Mouse (Mus musculus) lung, postnatal 0 days (tissue): ENCODE data around the gene Pate2.
"Not testable (repeated sequence)": the region's sequence is repeated elsewhere in the genome, so short reads cannot be mapped to it uniquely, and the experiment has no call there.

Experiments used
- CTCF ChIP-seq: IDR thresholded peaks from 2 replicates; pipeline ENCODE4 v1.5.1; 2016; ENCODE audit warnings: antibody characterized with exemption, mild to moderate bottlenecking
- EP300 ChIP-seq: IDR thresholded peaks from 2 replicates; pipeline ENCODE4 v1.6.1; 2016; ENCODE audit warnings: antibody characterized with exemption, mild to moderate bottlenecking, control low read depth

DNA sequence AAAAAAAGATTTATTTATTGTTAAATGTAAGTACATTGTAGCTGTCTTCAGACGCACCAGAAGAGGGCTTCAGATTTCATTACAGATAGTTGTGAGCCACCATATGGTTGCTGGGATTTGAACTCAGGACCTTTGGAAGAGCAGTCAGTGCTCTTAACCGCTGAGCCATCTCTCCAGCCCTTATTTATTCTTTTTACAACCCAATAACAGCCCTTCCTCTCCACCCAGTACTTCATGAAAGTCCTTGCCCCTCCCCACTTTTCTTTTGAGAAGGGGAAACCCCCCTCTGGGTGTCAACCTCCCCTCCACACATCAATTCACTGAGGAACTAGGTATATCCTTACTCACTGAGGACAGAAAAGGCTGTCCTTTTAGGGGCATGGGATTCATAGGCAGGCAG is 46.7 kb downstream of the Pate2 start:
- not testable (repeated sequence) for TF ChIP-seq CTCF, EP300
